Mouse (Mus musculus) hindbrain, embryonic 14.5 days (tissue): ENCODE data around the gene Marveld3. TPM values are rescaled to one million over a fixed set of nuclear protein-coding genes. Genes with fewer than 3 reads are reported as not detected.

Source experiments
- ATAC-seq: fragments of 200-750 bp; cut with Nextera tagmentation; 2 replicates; pipeline ENCODE4 v1.8.0; 2017; ENCODE audit warnings: moderate number of reproducible peaks, mild to moderate bottlenecking, moderate TSS enrichment, moderate library complexity; ENCODE audit not compliant: low FRiP score
- DNase-seq: peaks from one replicate; pipeline ENCODE4 v3.0.0-alpha.2; 2015; ENCODE audit warnings: low spot score
- H3K27ac ChIP-seq: fragments of 300-500 bp; sonication (generic); 2 replicates; pipeline ENCODE4 v1.5.1; 2014; ENCODE audit warnings: mild to moderate bottlenecking, moderate library complexity
- H3K27me3 ChIP-seq: fragments of 300-500 bp; sonication (generic); 2 replicates; pipeline ENCODE4 v1.6.1; 2014; ENCODE audit warnings: mild to moderate bottlenecking, low read length, mixed read lengths; ENCODE audit not compliant: control insufficient read depth, insufficient read depth
- H3K36me3 ChIP-seq: fragments of 300-500 bp; sonication (generic); replicated peaks from 2 replicates; pipeline ENCODE4 v1.6.1; 2014; ENCODE audit not compliant: control insufficient read depth, insufficient read depth
- H3K4me1 ChIP-seq: fragments of 300-500 bp; sonication (generic); replicated peaks from 2 replicates; pipeline ENCODE4 v1.6.1; 2014; ENCODE audit warnings: antibody characterized with exemption, low read length, mixed read lengths; ENCODE audit not compliant: control insufficient read depth, insufficient read depth
- H3K4me2 ChIP-seq: fragments of 300-500 bp; sonication (generic); replicated peaks from 2 replicates; pipeline ENCODE4 v1.6.1; 2014; ENCODE audit warnings: mild to moderate bottlenecking, moderate library complexity
- H3K4me3 ChIP-seq: fragments of 300-500 bp; sonication (generic); replicated peaks from 2 replicates; pipeline ENCODE4 v1.5.1; 2014; ENCODE audit warnings: mild to moderate bottlenecking, low read length
- H3K9ac ChIP-seq: fragments of 300-500 bp; sonication (generic); 2 replicates; pipeline ENCODE4 v1.6.1; 2014
- H3K9me3 ChIP-seq: fragments of 300-500 bp; sonication (generic); 2 replicates; pipeline ENCODE4 v1.6.1; 2016; ENCODE audit warnings: low read length; ENCODE audit not compliant: control insufficient read depth
- WGBS: fragments of 180-500 bp; shearing (Covaris S2); extraction: QIAGEN DNeasy Blood & Tissue Kit; methylation state at CpG from one replicate; pipeline ENCODE4 v1.1.7; 2014; 5-methylcytosine and 5-hydroxymethylcytosine counted together
- polyA plus RNA-seq: library from polyadenylated mRNA; unstranded; fragments of >200 nt; fragmentation: Nextera tagmentation; extraction: Ambion mirVana; gene quantifications from 2 replicates; pipeline ENCODE4 v1.2.1, GENCODE M21; 2014

Marveld3 gene
- polyA plus RNA-seq: 0.69 and 0.83 TPM in 2 replicates

DNA sequence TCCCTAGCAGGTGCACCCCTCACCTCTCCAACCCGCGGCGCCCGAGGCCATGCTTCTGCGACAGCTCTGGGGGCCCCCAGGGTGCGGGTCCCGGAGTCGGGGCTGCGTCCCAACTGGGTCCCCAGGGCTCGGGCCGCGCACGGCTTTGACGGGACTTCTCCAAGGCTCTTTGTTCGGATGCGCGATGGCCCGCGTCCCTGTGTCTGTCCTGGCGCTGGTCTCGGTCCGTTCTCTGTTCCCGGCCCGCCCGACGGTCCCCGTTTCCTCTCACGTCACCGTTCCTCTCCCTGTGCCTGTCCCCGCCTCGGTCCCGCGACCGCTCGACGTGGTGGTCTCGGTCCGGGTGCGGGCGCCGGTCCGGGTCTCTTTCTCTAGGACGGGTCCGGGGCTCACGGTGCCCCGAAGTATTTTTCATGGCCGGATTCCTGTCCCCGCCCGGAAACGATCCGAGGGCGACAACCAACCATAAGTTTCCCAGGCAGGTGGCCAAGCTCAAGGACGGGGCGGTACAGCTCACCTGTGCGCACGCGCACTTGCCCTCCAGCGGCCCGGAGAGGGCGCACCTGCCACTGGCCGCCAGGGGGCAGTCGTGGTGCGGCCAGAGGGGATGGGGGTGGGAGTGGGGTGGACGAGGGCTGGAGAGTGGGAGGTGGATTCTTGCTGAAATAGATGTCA, at the start of gene Marveld3:
Marveld3 (minus strand) TSS at position 511 of the 675 bp plus-strand sequence.
- no peak for ATAC-seq
- WGBS: 3% methylated on average over 64 of the region's 64 CpGs
- H3K9ac ChIP-seq: peak within 1 kb of the TSS; percentile 25; the same call in 1 of the 2 replicates

DNA sequence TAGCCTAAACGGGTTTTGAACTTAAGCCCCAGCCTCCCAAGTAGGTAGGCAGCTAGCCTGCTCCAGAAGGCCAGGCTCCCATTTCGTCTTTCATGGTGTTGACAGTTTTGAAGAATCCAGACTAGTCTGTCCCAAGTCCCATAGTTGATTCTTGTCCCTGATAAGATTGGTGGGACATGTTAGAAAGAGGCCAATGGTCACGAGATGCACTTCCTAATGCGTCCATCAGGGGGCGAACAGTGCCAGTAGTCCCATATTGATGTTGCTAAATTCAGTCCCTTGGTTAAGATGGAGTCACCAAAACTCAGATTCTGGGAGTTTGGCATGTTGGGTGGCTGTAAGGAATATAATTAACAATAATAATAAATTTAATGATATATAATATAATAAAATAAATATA, 48.9 kb upstream of the Marveld3 start:
- H3K9ac ChIP-seq: no peak overlapping the region
- no peaks in the 10 kb centered on the region for H3K27me3 ChIP-seq
- peaks cover 6% of the 10 kb centered on the region; the same call in 1 of the 2 replicates for H3K4me1 ChIP-seq
- H3K36me3 ChIP-seq: no peaks in the 10 kb centered on the region
- H3K4me2 ChIP-seq: no peak overlapping the region
- H3K9me3 ChIP-seq: no peaks in the 10 kb centered on the region
- H3K4me3 ChIP-seq: no peak overlapping the region
- no peak for ATAC-seq
- peak; percentile 61 for DNase-seq
- no peak overlapping the region for H3K27ac ChIP-seq
- 38% methylated on average over 5 of the region's 5 CpGs for WGBS

More for the DNA sequence above, at the start of gene Marveld3:
- peak; percentile 46 for DNase-seq
- no peaks in the 10 kb centered on the region for H3K9me3 ChIP-seq
- peak within 1 kb of the TSS; percentile 38 for H3K4me3 ChIP-seq
- H3K4me2 ChIP-seq: peak within 1 kb of the TSS; percentile 54
- H3K27me3 ChIP-seq: peaks cover 27% of the 10 kb centered on the region
- peaks cover 9% of the 10 kb centered on the region; the same call in 1 of the 2 replicates for H3K4me1 ChIP-seq
- H3K36me3 ChIP-seq: no peaks in the 10 kb centered on the region
- no peak within 1 kb of the TSS for H3K27ac ChIP-seq

DNA sequence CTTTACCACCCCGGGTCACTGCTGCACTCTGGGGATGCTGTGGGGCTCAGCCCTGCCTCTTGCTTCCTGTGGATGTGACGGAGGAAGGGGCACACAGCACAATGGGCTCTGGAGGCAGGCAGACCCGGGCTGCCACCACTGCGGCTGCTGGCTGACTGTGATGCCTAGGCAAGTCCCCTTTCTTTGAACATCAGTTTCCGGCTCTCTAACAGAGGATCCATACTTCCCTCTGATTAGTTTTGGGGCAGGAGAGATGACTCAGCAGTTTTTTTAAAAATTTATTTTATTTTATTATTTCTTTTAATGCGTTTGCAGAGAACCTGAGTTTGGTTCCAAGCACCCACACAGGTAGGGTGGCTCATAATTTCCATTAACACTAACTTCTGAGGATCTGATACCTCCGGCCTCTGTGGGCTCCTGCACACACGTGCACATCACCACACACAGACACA, 47.0 kb upstream of the Marveld3 start:
- H3K4me2 ChIP-seq: no peak overlapping the region
- peaks cover 6% of the 10 kb centered on the region; the same call in 1 of the 2 replicates for H3K4me1 ChIP-seq
- ATAC-seq (no peak), DNase-seq (no peak)
- no peak overlapping the region for H3K9ac ChIP-seq
- no peak overlapping the region for H3K27ac ChIP-seq
- H3K36me3 ChIP-seq: no peaks in the 10 kb centered on the region
- no peaks in the 10 kb centered on the region for H3K9me3 ChIP-seq
- no peaks in the 10 kb centered on the region for H3K27me3 ChIP-seq
- 70% methylated on average over 8 of the region's 8 CpGs for WGBS
- no peak overlapping the region for H3K4me3 ChIP-seq

DNA sequence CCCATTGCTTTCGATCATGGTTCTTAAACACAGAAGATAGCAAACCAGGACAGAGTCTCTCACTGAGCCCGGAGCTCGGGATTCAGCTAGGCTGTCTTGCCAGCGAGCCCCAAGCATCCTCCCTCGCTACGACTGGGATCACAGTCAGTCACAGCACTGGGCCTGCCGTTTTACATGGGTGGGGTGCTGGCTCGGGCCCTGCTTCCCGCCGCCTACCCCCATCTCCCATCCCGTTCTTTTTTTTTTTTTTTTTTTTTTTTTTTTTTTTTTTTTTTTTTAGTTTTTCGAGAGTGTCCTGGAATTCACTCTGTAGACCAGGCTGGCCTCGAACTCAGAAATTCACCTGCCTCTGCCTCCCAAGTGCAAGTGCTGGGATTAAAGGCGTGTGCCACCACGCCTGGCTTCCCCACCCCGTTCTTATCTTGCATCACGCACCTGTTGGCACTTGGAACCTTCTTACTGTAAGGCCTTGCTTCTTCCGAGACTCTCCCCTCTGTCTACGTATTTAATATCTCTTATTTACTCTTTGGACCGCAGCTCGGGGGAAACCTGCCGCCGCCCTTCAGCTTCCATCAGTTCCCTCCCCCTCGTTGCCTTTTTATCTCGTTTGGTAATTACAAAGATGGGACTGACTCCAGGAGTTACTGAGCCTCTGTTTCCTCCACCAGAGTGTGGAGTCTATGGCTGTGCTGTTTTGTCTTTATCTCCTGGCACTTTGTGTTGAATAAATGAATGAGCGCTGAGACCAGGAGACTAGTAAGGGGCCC, 46.4 kb upstream of the Marveld3 start:
- Histone ChIP-seq H3K36me3 (no peaks in the 10 kb centered on the region), H3K4me3 (no peak overlapping the region), H3K9me3 (no peaks in the 10 kb centered on the region), H3K27me3 (no peaks in the 10 kb centered on the region), H3K4me2 (no peak overlapping the region), H3K27ac (no peak overlapping the region), H3K4me1 (peaks cover 6% of the 10 kb centered on the region; the same call in 1 of the 2 replicates), H3K9ac (no peak overlapping the region)
- WGBS: 94% methylated on average over 25 of the region's 26 CpGs
- ATAC-seq (no peak), DNase-seq (no peak)

DNA sequence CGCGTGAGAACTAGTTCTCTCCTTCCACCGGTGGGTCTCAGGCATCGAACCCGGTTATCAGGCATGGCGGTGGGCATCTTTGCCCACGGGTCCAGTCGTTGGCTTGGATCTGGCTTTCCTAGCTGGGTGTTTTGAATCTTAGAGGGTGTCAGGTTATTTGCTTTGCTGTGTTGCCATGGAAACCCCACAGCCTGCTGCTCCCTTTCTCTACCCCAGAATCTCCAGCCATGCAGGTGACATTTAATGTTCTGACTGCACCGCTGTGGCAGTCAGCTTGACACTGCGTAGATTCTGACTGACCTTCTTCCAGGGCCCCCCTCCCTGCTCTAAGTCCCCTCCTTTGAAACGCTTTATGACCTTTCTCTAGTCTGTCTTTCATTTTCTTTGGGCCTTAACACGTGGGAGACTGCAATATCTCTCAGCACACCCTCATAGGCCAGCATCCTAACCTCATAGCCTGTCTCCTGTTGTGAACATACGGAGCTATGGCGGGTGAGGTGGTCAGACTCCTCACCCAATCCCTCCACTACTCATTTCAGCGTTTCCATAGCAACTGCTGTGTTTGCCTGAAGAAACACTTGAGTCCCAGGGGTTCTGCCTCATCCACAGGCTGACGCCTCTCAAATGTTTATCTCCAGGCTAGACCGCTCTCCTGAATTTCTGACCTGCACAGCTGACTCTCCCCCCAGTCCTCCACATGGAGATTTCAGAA, 44.5 kb upstream of the Marveld3 start:
- no peak overlapping the region for H3K4me2 ChIP-seq
- H3K9me3 ChIP-seq: no peaks in the 10 kb centered on the region
- peak overlapping the region; percentile 76 for H3K27ac ChIP-seq
- no peak overlapping the region for H3K9ac ChIP-seq
- DNase-seq (peak; percentile 63), ATAC-seq (peak; percentile 55; the same call in 1 of the 2 replicates)
- peaks cover 6% of the 10 kb centered on the region; the same call in 1 of the 2 replicates for H3K4me1 ChIP-seq
- WGBS: 46% methylated on average over 17 of the region's 17 CpGs
- no peaks in the 10 kb centered on the region for H3K36me3 ChIP-seq
- H3K4me3 ChIP-seq: no peak overlapping the region
- H3K27me3 ChIP-seq: no peaks in the 10 kb centered on the region

DNA sequence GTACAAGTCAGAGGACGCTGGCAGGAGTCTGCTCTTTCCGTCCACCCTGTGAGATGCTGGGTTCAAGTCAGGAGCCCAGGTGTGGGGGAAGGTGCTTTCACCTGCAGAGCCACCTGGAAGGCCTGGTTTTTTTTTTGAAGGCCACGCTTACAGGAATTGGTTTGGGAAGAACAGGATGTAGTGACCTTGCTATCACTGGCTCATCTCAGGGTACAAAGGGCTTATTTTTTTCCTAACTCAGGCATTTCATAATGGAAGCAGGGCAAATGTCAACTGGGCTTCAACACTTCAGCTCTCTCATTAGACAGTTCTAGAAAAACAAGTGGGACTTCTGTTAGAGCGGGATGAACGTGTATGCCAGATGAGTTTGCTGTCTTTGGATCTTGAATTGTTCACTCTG, 42.3 kb upstream of the Marveld3 start:
- no peak overlapping the region for H3K27ac ChIP-seq
- WGBS: 79% methylated on average over 5 of the region's 5 CpGs

DNA sequence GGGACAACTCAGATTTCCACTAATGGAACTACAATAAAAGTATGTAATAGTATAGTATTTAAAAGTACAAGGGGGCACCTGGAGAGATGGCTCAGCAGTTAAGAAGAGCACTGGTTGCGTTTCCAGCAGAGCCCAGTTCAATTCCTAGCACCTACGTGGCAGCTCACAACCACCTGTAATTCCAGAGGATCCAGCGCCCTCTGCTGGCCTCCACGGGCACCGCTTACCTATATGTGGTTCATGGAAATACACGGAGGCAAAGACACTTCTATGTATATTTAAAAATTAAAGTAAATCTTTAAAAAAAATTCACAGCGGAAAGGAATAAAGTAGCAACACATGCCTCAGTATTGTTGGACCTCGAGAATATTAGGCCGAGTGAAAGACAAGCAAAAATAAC, 41.0 kb upstream of the Marveld3 start:
- H3K4me1 ChIP-seq: peaks cover 6% of the 10 kb centered on the region; the same call in 1 of the 2 replicates
- H3K9me3 ChIP-seq: no peaks in the 10 kb centered on the region
- 31% methylated on average over 9 of the region's 9 CpGs for WGBS
- ATAC-seq (no peak), DNase-seq (no peak)
- H3K4me2 ChIP-seq: no peak overlapping the region
- no peaks in the 10 kb centered on the region for H3K36me3 ChIP-seq
- H3K9ac ChIP-seq: no peak overlapping the region
- H3K27ac ChIP-seq: no peak overlapping the region
- no peaks in the 10 kb centered on the region for H3K27me3 ChIP-seq
- H3K4me3 ChIP-seq: no peak overlapping the region

More for the DNA sequence above, 42.3 kb upstream of the Marveld3 start:
- Histone ChIP-seq H3K36me3 (no peaks in the 10 kb centered on the region), H3K27me3 (no peaks in the 10 kb centered on the region), H3K4me1 (peaks cover 6% of the 10 kb centered on the region; the same call in 1 of the 2 replicates), H3K4me2 (no peak overlapping the region), H3K9ac (no peak overlapping the region), H3K4me3 (no peak overlapping the region), H3K9me3 (no peaks in the 10 kb centered on the region)
- ATAC-seq: no peak
- DNase-seq: no peak

DNA sequence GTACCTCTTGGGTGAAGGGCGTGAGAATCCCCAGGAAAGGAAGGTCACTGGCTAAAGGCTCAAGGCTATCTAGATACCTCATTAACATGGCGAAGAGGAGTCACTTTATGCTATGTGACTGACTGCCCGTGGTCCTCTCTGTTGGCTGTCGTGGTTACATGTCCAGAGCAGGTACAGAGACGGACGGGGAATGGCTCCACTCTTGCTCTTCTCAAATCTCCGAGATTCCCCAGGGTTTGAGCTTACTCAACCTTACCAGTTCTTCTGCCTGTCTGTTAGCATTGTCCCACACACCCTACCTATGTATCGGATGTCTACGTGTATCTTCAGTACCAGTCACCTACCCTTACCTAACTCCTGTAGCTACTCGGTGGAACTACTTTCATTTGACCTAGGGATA, 38.0 kb upstream of the Marveld3 start:
- Histone ChIP-seq H3K9me3 (no peaks in the 10 kb centered on the region), H3K4me2 (no peak overlapping the region), H3K4me3 (no peak overlapping the region), H3K27ac (no peak overlapping the region), H3K27me3 (no peaks in the 10 kb centered on the region), H3K36me3 (no peaks in the 10 kb centered on the region), H3K4me1 (no peaks in the 10 kb centered on the region), H3K9ac (no peak overlapping the region)
- WGBS: 93% methylated on average over 10 of the region's 10 CpGs
- ATAC-seq (no peak), DNase-seq (no peak)

DNA sequence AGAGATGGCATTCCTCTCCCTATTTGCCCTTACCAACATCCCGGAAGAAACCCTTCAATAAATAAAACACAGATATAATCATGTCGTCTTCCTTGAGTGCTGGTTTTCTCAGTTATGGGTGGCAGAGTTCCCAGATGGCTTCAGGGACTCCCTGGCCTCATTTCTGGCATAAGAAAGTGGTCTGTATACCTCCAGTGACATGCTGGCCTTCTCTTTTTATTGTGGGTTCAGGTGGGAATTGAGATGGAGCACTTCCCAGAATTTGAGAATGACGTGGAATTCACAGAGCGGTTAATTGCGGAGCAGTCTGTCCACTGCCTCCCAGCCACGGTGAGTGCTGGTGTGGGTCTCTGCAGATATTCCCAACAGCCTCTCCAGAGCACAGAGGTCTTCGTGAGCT, 36.1 kb upstream of the Marveld3 start:
- Histone ChIP-seq H3K27ac (no peak overlapping the region), H3K4me2 (no peak overlapping the region), H3K9me3 (no peaks in the 10 kb centered on the region), H3K4me3 (no peak overlapping the region), H3K4me1 (no peaks in the 10 kb centered on the region), H3K9ac (no peak overlapping the region), H3K27me3 (no peaks in the 10 kb centered on the region), H3K36me3 (no peaks in the 10 kb centered on the region)
- ATAC-seq (no peak), DNase-seq (no peak)
- 71% methylated on average over 7 of the region's 7 CpGs for WGBS
